Mouse (Mus musculus): ENCODE results near the gene Stk11.

- no peak for TF ChIP-seq CTCF (IDR thresholded peaks at IDR 0.05; ENCODE audit: low read depth, low read length)
- TF ChIP-seq POLR2A (IDR thresholded peaks at IDR 0.05; ENCODE audit: borderline replicate concordance, low read depth, low read length), result no peak
Observed at GRCm38 (mm10) chr10:80154384-80154783, 38.8 kb downstream of the Stk11 start.

Data from bone marrow macrophage, adult 2 months (primary cell).